Mouse (Mus musculus) limb, embryonic 13.5 days (tissue): ENCODE data around the gene Cmbl. TPM values are rescaled to one million over a fixed set of nuclear protein-coding genes. Genes with fewer than 3 reads are reported as not detected.

Source experiments
- ATAC-seq: fragments of 200-750 bp; cut with Nextera tagmentation; 2 replicates; pipeline ENCODE4 v1.8.0; 2017; ENCODE audit warnings: low read depth, moderate number of reproducible peaks, moderate TSS enrichment; ENCODE audit not compliant: low FRiP score
- H3K27ac ChIP-seq: fragments of 300-500 bp; sonication (generic); 2 replicates; pipeline ENCODE4 v1.5.1; 2015; ENCODE audit warnings: inconsistent platforms, mild to moderate bottlenecking, moderate library complexity
- H3K27me3 ChIP-seq: fragments of 300-500 bp; sonication (generic); 2 replicates; pipeline ENCODE4 v1.6.1; 2015; ENCODE audit warnings: mild to moderate bottlenecking, inconsistent platforms
- H3K36me3 ChIP-seq: fragments of 300-500 bp; sonication (generic); 2 replicates; pipeline ENCODE4 v1.6.1; 2015; ENCODE audit warnings: inconsistent platforms, mild to moderate bottlenecking, moderate library complexity
- H3K4me1 ChIP-seq: fragments of 300-500 bp; sonication (generic); 2 replicates; pipeline ENCODE4 v1.6.1; 2015; ENCODE audit warnings: inconsistent platforms
- H3K4me2 ChIP-seq: fragments of 300-500 bp; sonication (generic); replicated peaks from 2 replicates; pipeline ENCODE4 v1.6.1; 2015; ENCODE audit warnings: inconsistent platforms, mild to moderate bottlenecking, moderate library complexity
- H3K4me3 ChIP-seq: fragments of 300-500 bp; sonication (generic); 2 replicates; pipeline ENCODE4 v1.5.1; 2015; ENCODE audit warnings: moderate library complexity, mild to moderate bottlenecking, inconsistent platforms
- H3K9ac ChIP-seq: fragments of 300-500 bp; sonication (generic); 2 replicates; pipeline ENCODE4 v1.6.1; 2015; ENCODE audit warnings: mild to moderate bottlenecking, inconsistent platforms
- H3K9me3 ChIP-seq: fragments of 300-500 bp; sonication (generic); 2 replicates; pipeline ENCODE4 v1.6.1; 2016; ENCODE audit warnings: inconsistent platforms
- WGBS: fragments of 180-500 bp; shearing (Covaris S2); methylation state at CpG from one replicate; pipeline ENCODE4 v1.1.7; 2015; 5-methylcytosine and 5-hydroxymethylcytosine counted together
- polyA plus RNA-seq: library from polyadenylated mRNA; unstranded; fragments of >200 nt; fragmentation: Nextera tagmentation; extraction: Ambion mirVana; gene quantifications from 2 replicates; pipeline ENCODE4 v1.2.1, GENCODE M21; 2015

Gene Cmbl
- polyA plus RNA-seq, 1 experiment from 2014 or later: 1.8 TPM

GRCm38 (mm10) chr15:31546291-31546690 lies 18.9 kb upstream of the Cmbl start:
- H3K9me3 ChIP-seq: no peaks in the 10 kb centered on the region
- no peaks in the 10 kb centered on the region for H3K36me3 ChIP-seq
- no peaks in the 10 kb centered on the region for H3K27me3 ChIP-seq
- no peak overlapping the region for H3K4me2 ChIP-seq
- no peak overlapping the region for H3K4me3 ChIP-seq
- 88% methylated on average over 6 of the region's 6 CpGs for WGBS
- no peak overlapping the region for H3K27ac ChIP-seq
- no peak overlapping the region for H3K9ac ChIP-seq
- peaks cover 18% of the 10 kb centered on the region for H3K4me1 ChIP-seq
- no peak for ATAC-seq

- Histone ChIP-seq H3K4me1 (peaks cover 10% of the 10 kb centered on the region), H3K36me3 (no peaks in the 10 kb centered on the region), H3K4me2 (no peak overlapping the region), H3K9me3 (no peaks in the 10 kb centered on the region), H3K4me3 (no peak overlapping the region), H3K27ac (no peak overlapping the region), H3K27me3 (no peaks in the 10 kb centered on the region), H3K9ac (no peak overlapping the region)
- no peak for ATAC-seq
- 37% methylated on average over 5 of the region's 5 CpGs for WGBS
Measured at GRCm38 (mm10) chr15:31547421-31547820, 17.8 kb upstream of the Cmbl start.

- H3K4me3 ChIP-seq: no peak overlapping the region
- ATAC-seq: no peak
- no peak overlapping the region for H3K27ac ChIP-seq
- no peaks in the 10 kb centered on the region for H3K9me3 ChIP-seq
- no peaks in the 10 kb centered on the region for H3K4me1 ChIP-seq
- H3K27me3 ChIP-seq: no peaks in the 10 kb centered on the region
- no peaks in the 10 kb centered on the region for H3K36me3 ChIP-seq
- 86% methylated on average over 4 of the region's 4 CpGs for WGBS
- H3K9ac ChIP-seq: no peak overlapping the region
- no peak overlapping the region for H3K4me2 ChIP-seq
Measured at GRCm38 (mm10) chr15:31550381-31550780, 14.8 kb upstream of the Cmbl start.

GRCm38 (mm10) chr15:31554855-31555254 lies 10.3 kb upstream of the Cmbl start:
- H3K9ac ChIP-seq: no peak overlapping the region
- no peak overlapping the region for H3K4me3 ChIP-seq
- peaks cover 1% of the 10 kb centered on the region; the same call in 1 of the 2 replicates for H3K9me3 ChIP-seq
- H3K27ac ChIP-seq: no peak overlapping the region
- H3K4me2 ChIP-seq: no peak overlapping the region
- ATAC-seq: no peak
- no peaks in the 10 kb centered on the region for H3K36me3 ChIP-seq
- no peaks in the 10 kb centered on the region for H3K4me1 ChIP-seq
- H3K27me3 ChIP-seq: no peaks in the 10 kb centered on the region
- 89% methylated on average over 2 of the region's 2 CpGs for WGBS

GRCm38 (mm10) chr15:31561390-31561789 lies 3.8 kb upstream of the Cmbl start:
- no peak overlapping the region for H3K27ac ChIP-seq
- no peak for ATAC-seq
- H3K27me3 ChIP-seq: no peaks in the 10 kb centered on the region
- peaks cover 3% of the 10 kb centered on the region; the same call in 1 of the 2 replicates for H3K9me3 ChIP-seq
- H3K4me2 ChIP-seq: no peak overlapping the region
- 81% methylated on average over 6 of the region's 6 CpGs for WGBS
- H3K36me3 ChIP-seq: no peaks in the 10 kb centered on the region
- no peak overlapping the region for H3K4me3 ChIP-seq
- peaks cover 6% of the 10 kb centered on the region for H3K4me1 ChIP-seq
- H3K9ac ChIP-seq: no peak overlapping the region

GRCm38 (mm10) chr15:31561976-31562375 lies 3.2 kb upstream of the Cmbl start:
- 95% methylated on average over 4 of the region's 4 CpGs for WGBS
- H3K4me1 ChIP-seq: peaks cover 6% of the 10 kb centered on the region
- no peak overlapping the region for H3K27ac ChIP-seq
- H3K4me3 ChIP-seq: no peak overlapping the region
- peaks cover 3% of the 10 kb centered on the region; the same call in 1 of the 2 replicates for H3K9me3 ChIP-seq
- no peaks in the 10 kb centered on the region for H3K36me3 ChIP-seq
- ATAC-seq: no peak
- H3K4me2 ChIP-seq: no peak overlapping the region
- H3K27me3 ChIP-seq: no peaks in the 10 kb centered on the region
- H3K9ac ChIP-seq: no peak overlapping the region

GRCm38 (mm10) chr15:31562847-31563246 lies 2.3 kb upstream of the Cmbl start:
- H3K4me2 ChIP-seq: no peak overlapping the region
- ATAC-seq: no peak
- H3K27ac ChIP-seq: no peak overlapping the region
- no peak overlapping the region for H3K9ac ChIP-seq
- peaks cover 3% of the 10 kb centered on the region; the same call in 1 of the 2 replicates for H3K9me3 ChIP-seq
- no peak overlapping the region for H3K4me3 ChIP-seq
- H3K27me3 ChIP-seq: no peaks in the 10 kb centered on the region
- no peaks in the 10 kb centered on the region for H3K36me3 ChIP-seq
- 60% methylated on average over 8 of the region's 8 CpGs for whole genome bisulfite sequencing
- peaks cover 6% of the 10 kb centered on the region for H3K4me1 ChIP-seq

- ATAC-seq: no peak
- Histone ChIP-seq H3K27me3 (no peaks in the 10 kb centered on the region), H3K36me3 (no peaks in the 10 kb centered on the region), H3K9me3 (peaks cover 3% of the 10 kb centered on the region; the same call in 1 of the 2 replicates), H3K4me1 (peaks cover 12% of the 10 kb centered on the region), H3K4me3 (no peak overlapping the region), H3K27ac (no peak overlapping the region; the same call in 1 of the 2 replicates), H3K4me2 (no peak overlapping the region), H3K9ac (no peak overlapping the region)
- 58% methylated on average over 19 of the region's 19 CpGs for WGBS
Measured at GRCm38 (mm10) chr15:31563577-31564546, 1.3 kb upstream of the Cmbl start.

- H3K4me2 ChIP-seq: no peak overlapping the region
- no peak overlapping the region for H3K27ac ChIP-seq
- no peaks in the 10 kb centered on the region for H3K36me3 ChIP-seq
- H3K9ac ChIP-seq: no peak overlapping the region
- H3K9me3 ChIP-seq: no peaks in the 10 kb centered on the region
- H3K4me1 ChIP-seq: peaks cover 18% of the 10 kb centered on the region
- 73% methylated on average over 1 of the region's 1 CpGs for WGBS
- no peaks in the 10 kb centered on the region for H3K27me3 ChIP-seq
- no peak overlapping the region for H3K4me3 ChIP-seq
- ATAC-seq: no peak
Measured at GRCm38 (mm10) chr15:31565786-31566185, 597 bp downstream of the Cmbl start.

- Histone ChIP-seq H3K36me3 (no peaks in the 10 kb centered on the region), H3K9ac (no peak overlapping the region), H3K4me1 (peaks cover 28% of the 10 kb centered on the region), H3K27ac (no peak overlapping the region), H3K4me3 (no peak overlapping the region), H3K9me3 (no peaks in the 10 kb centered on the region), H3K27me3 (no peaks in the 10 kb centered on the region), H3K4me2 (no peak overlapping the region)
- WGBS: 74% methylated on average over 7 of the region's 7 CpGs
- no peak for ATAC-seq
Measured at GRCm38 (mm10) chr15:31567431-31567830, 2.2 kb downstream of the Cmbl start.

GRCm38 (mm10) chr15:31568581-31568996 lies 3.4 kb downstream of the Cmbl start:
- H3K4me2 ChIP-seq: peak overlapping the region; percentile 38
- 20% methylated on average over 12 of the region's 12 CpGs for WGBS
- ATAC-seq: no peak
- H3K9me3 ChIP-seq: no peaks in the 10 kb centered on the region
- peaks cover 32% of the 10 kb centered on the region for H3K4me1 ChIP-seq
- H3K4me3 ChIP-seq: no peak overlapping the region
- H3K27ac ChIP-seq: no peak overlapping the region
- H3K27me3 ChIP-seq: no peaks in the 10 kb centered on the region
- H3K36me3 ChIP-seq: no peaks in the 10 kb centered on the region
- H3K9ac ChIP-seq: peak overlapping the region; percentile 19; the same call in 1 of the 2 replicates

GRCm38 (mm10) chr15:31569325-31570022 lies 4.3 kb downstream of the Cmbl start:
- H3K9me3 ChIP-seq: no peaks in the 10 kb centered on the region
- H3K27me3 ChIP-seq: no peaks in the 10 kb centered on the region
- 63% methylated on average over 9 of the region's 9 CpGs for WGBS
- no peak overlapping the region for H3K9ac ChIP-seq
- no peak overlapping the region for H3K4me2 ChIP-seq
- no peak overlapping the region for H3K4me3 ChIP-seq
- H3K27ac ChIP-seq: no peak overlapping the region
- peaks cover 28% of the 10 kb centered on the region for H3K4me1 ChIP-seq
- ATAC-seq: no peak
- no peaks in the 10 kb centered on the region for H3K36me3 ChIP-seq
